8 mouse cellular contexts compared by ENCODE assay signal in genomic region chr9:20951441-20951840, GRCm38 (mm10). TPM values are rescaled to one million over a fixed set of nuclear protein-coding genes. Genes with fewer than 3 reads are reported as not detected.
DNase-seq lines count a peak whose midpoint lies in the region; ATAC-seq and TF ChIP-seq lines count a peak whose summit lies in the region.

No protein-coding gene starts in this region.

- no peaks in the 10 kb centered on the region for H3K27me3 ChIP-seq in embryonic facial prominence, embryonic 11.5 days (ENCODE audit: control insufficient read depth, insufficient read depth, low read length)
- 0 out of 2 replicates have a peak, but pooled peaks cover 3% of the 10 kb centered on the region for H3K27me3 ChIP-seq in hindbrain, embryonic 13.5 days
- H3K27me3 ChIP-seq in liver, adult 2 months (ENCODE audit: control insufficient read depth, insufficient read depth, low read length): no peaks in the 10 kb centered on the region
- no peaks in the 10 kb centered on the region for H3K27me3 ChIP-seq in neural tube, embryonic 11.5 days (ENCODE audit: control insufficient read depth, insufficient read depth, low read length)

- H3K9me3 ChIP-seq in embryonic facial prominence, embryonic 11.5 days (replicated peaks; ENCODE audit: control insufficient read depth, low read length): no peaks in the 10 kb centered on the region
- H3K9me3 ChIP-seq in hindbrain, embryonic 13.5 days: no peaks in the 10 kb centered on the region
- no peaks in the 10 kb centered on the region for H3K9me3 ChIP-seq in neural tube, embryonic 11.5 days (ENCODE audit: control insufficient read depth, low read length)

- peak overlapping the region; percentile 91 for H3K9ac ChIP-seq in embryonic facial prominence, embryonic 11.5 days (replicated peaks; ENCODE audit: low read length)
- peak overlapping the region; percentile 89 for H3K9ac ChIP-seq in hindbrain, embryonic 13.5 days
- H3K9ac ChIP-seq in liver, adult 2 months (ENCODE audit: low read depth, low read length): peak overlapping the region; percentile 12
- peak overlapping the region; percentile 67 for H3K9ac ChIP-seq in neural tube, embryonic 11.5 days (ENCODE audit: low read length)

- DNase-seq in gastrocnemius, adult 2 months: peak; percentile 37
- no peak for DNase-seq in gastrocnemius, adult 8-10 months (ENCODE audit: low spot score in 2 of 2)
- peak; percentile 53 for DNase-seq in ZHBTc4 (ENCODE audit: low read depth, low spot score)
- peak; percentile 52 for DNase-seq in embryonic facial prominence, embryonic 11.5 days (ENCODE audit: low spot score)
- DNase-seq in liver, adult 2 months (ENCODE audit: extremely low read depth, low read depth, low spot score): no peak
- DNase-seq in neural tube, embryonic 11.5 days (ENCODE audit: low spot score): no peak
- no peak for DNase-seq in gastrocnemius, postnatal 10 days

- intact Hi-C loops in gastrocnemius, adult 2 months (cut with DNase I): no loop called here

- TF ChIP-seq POLR2A in liver, adult 2 months (IDR thresholded peaks at IDR 0.05; ENCODE audit: extremely low read depth, insufficient read depth, low read length): no peak

- H3K4me3 ChIP-seq in gastrocnemius, adult 2 months: peak overlapping the region; percentile 71
- H3K4me3 ChIP-seq in embryonic facial prominence, embryonic 11.5 days (ENCODE audit: low read depth, low read length): peak overlapping the region; percentile 92
- H3K4me3 ChIP-seq in hindbrain, embryonic 13.5 days: peak overlapping the region; percentile 84
- no peak overlapping the region; the same call in 1 of the 2 replicates for H3K4me3 ChIP-seq in liver, adult 2 months (ENCODE audit: insufficient read depth, low read depth, low read length)
- H3K4me3 ChIP-seq in neural tube, embryonic 11.5 days (ENCODE audit: low read depth, low read length): peak overlapping the region; percentile 69

- peak overlapping the region; percentile 54 for H3K27ac ChIP-seq in gastrocnemius, adult 2 months
- peak overlapping the region; percentile 88; the same call in 1 of the 2 replicates for H3K27ac ChIP-seq in embryonic facial prominence, embryonic 11.5 days (replicated peaks; ENCODE audit: low read depth, low read length)
- H3K27ac ChIP-seq in hindbrain, embryonic 13.5 days: peak overlapping the region; percentile 94; the same call in 1 of the 2 replicates
- no peak overlapping the region for H3K27ac ChIP-seq in liver, adult 2 months (replicated peaks; ENCODE audit: insufficient read depth, low read depth, low read length)
- no peak overlapping the region for H3K27ac ChIP-seq in neural tube, embryonic 11.5 days (ENCODE audit: low read depth, low read length)

- no peak for ATAC-seq in embryonic facial prominence, embryonic 11.5 days (replicated peaks; ENCODE audit: insufficient number of reproducible peaks, low FRiP score, low TSS enrichment, low read depth)
- ATAC-seq in hindbrain, embryonic 13.5 days (ENCODE audit: low FRiP score): no peak
- no peak for ATAC-seq in neural tube, embryonic 11.5 days (ENCODE audit: insufficient read depth, low FRiP score, low TSS enrichment)

- no peak for TF ChIP-seq CTCF in gastrocnemius, adult 2 months (IDR thresholded peaks at IDR 0.05)
- TF ChIP-seq CTCF in liver, adult 2 months (IDR thresholded peaks at IDR 0.05; ENCODE audit: low read depth, low read length): no peak

- H3K79me2 ChIP-seq in liver, adult 2 months (ENCODE audit: control insufficient read depth, insufficient read depth, low read length): peaks cover 29% of the 10 kb centered on the region; the same call in 1 of the 2 replicates

- peaks cover 4% of the 10 kb centered on the region; the same call in 1 of the 2 replicates for H3K4me1 ChIP-seq in embryonic facial prominence, embryonic 11.5 days (ENCODE audit: control insufficient read depth, insufficient read depth, low read length)
- H3K4me1 ChIP-seq in hindbrain, embryonic 13.5 days (replicated peaks): peaks cover 20% of the 10 kb centered on the region
- H3K4me1 ChIP-seq in liver, adult 2 months (ENCODE audit: control insufficient read depth, insufficient read depth, low read length): peaks cover 3% of the 10 kb centered on the region; the same call in 1 of the 2 replicates
- 0 out of 2 replicates have a peak, but pooled peaks cover 6% of the 10 kb centered on the region for H3K4me1 ChIP-seq in neural tube, embryonic 11.5 days (ENCODE audit: control insufficient read depth, insufficient read depth, low read length)

- 15% methylated on average over 14 of the region's 14 CpGs for WGBS in embryonic facial prominence, embryonic 11.5 days
- WGBS in hindbrain, embryonic 13.5 days: 19% methylated on average over 14 of the region's 14 CpGs
- WGBS in liver, adult 2 months: 22% methylated on average over 14 of the region's 14 CpGs
- WGBS in neural tube, embryonic 11.5 days: 21% methylated on average over 14 of the region's 14 CpGs

- peak overlapping the region; percentile 84 for H3K4me2 ChIP-seq in embryonic facial prominence, embryonic 11.5 days (ENCODE audit: low read depth, low read length)
- H3K4me2 ChIP-seq in hindbrain, embryonic 13.5 days: peak overlapping the region; percentile 90
- H3K4me2 ChIP-seq in neural tube, embryonic 11.5 days (ENCODE audit: low read depth): peak overlapping the region; percentile 85

- H3K36me3 ChIP-seq in embryonic facial prominence, embryonic 11.5 days (replicated peaks; ENCODE audit: control insufficient read depth, insufficient read depth, low read depth, low read length): no peaks in the 10 kb centered on the region
- H3K36me3 ChIP-seq in hindbrain, embryonic 13.5 days: 0 out of 2 replicates have a peak, but pooled peaks cover 4% of the 10 kb centered on the region
- H3K36me3 ChIP-seq in liver, adult 2 months (ENCODE audit: control insufficient read depth, insufficient read depth, low read length): no peaks in the 10 kb centered on the region
- no peaks in the 10 kb centered on the region for H3K36me3 ChIP-seq in neural tube, embryonic 11.5 days (ENCODE audit: control insufficient read depth, insufficient read depth, low read length)

RNA-seq across cellular contexts. Expression of gene Dnmt1, which starts 8.2 kb away (rescaled TPM):
- total RNA-seq in gastrocnemius, adult 2 months (2021): 1 to 10 TPM; 5.2 to 7.9 TPM
- 1 to 10 TPM; 5.5 to 6.0 (median 5.8) TPM for total RNA-seq in gastrocnemius, adult 8-10 months (2022)
- polyA plus RNA-seq in embryonic facial prominence, embryonic 11.5 days (2014; fragmentation: Nextera tagmentation; extraction: Ambion mirVana): 82.0 and 88.1 TPM in 2 replicates
- polyA plus RNA-seq in hindbrain, embryonic 13.5 days (2015; fragmentation: Nextera tagmentation; extraction: Ambion mirVana): 65.1 and 65.8 TPM in 2 replicates
- 5.3 and 6.6 TPM in 2 replicates for total RNA-seq in liver, adult 2 months (2014; rRNA removed)
- 4.4 and 5.5 TPM in 2 replicates for polyA plus RNA-seq in liver, adult 2 months (2012; rRNA removed)
- polyA plus RNA-seq in neural tube, embryonic 11.5 days (2014; fragmentation: Nextera tagmentation; extraction: Ambion mirVana): 70.3 and 72.7 TPM in 2 replicates
- total RNA-seq in gastrocnemius, postnatal 10 days (2021): 10 to 100 TPM; 18.4 to 25.7 TPM

RNA-seq across cellular contexts. Expression of gene S1pr2, which starts 25.1 kb away (rescaled TPM):
- total RNA-seq in gastrocnemius, adult 2 months (2021): 1 to 10 TPM; 2.0 to 2.3 TPM
- total RNA-seq in gastrocnemius, adult 8-10 months (2022): 1 to 10 TPM in 1 of 4 experiments, under 1 TPM in 3; 0.46 to 1.1 (median 0.74) TPM
- polyA plus RNA-seq in embryonic facial prominence, embryonic 11.5 days (2014; fragmentation: Nextera tagmentation; extraction: Ambion mirVana): 37.5 and 43.6 TPM in 2 replicates
- polyA plus RNA-seq in hindbrain, embryonic 13.5 days (2015; fragmentation: Nextera tagmentation; extraction: Ambion mirVana): 11.0 and 14.3 TPM in 2 replicates
- 1.2 and 2.1 TPM in 2 replicates for total RNA-seq in liver, adult 2 months (2014; rRNA removed)
- 2.9 and 3.9 TPM in 2 replicates for polyA plus RNA-seq in liver, adult 2 months (2012; rRNA removed)
- 24.8 and 28.5 TPM in 2 replicates for polyA plus RNA-seq in neural tube, embryonic 11.5 days (2014; fragmentation: Nextera tagmentation; extraction: Ambion mirVana)
- 10 to 100 TPM in 1 of 2 experiments, 1 to 10 TPM in 1; 8.9 to 11.1 TPM for total RNA-seq in gastrocnemius, postnatal 10 days (2021)

RNA-seq across cellular contexts. Expression of gene Mrpl4, which starts 51.1 kb away (rescaled TPM):
- total RNA-seq in gastrocnemius, adult 2 months (2021): 10 to 100 TPM; 51.8 to 70.0 TPM
- 10 to 100 TPM; 53.7 to 58.9 (median 55.7) TPM for total RNA-seq in gastrocnemius, adult 8-10 months (2022)
- polyA plus RNA-seq in embryonic facial prominence, embryonic 11.5 days (2014; fragmentation: Nextera tagmentation; extraction: Ambion mirVana): 139 and 147 TPM in 2 replicates
- 98.2 and 104 TPM in 2 replicates for polyA plus RNA-seq in hindbrain, embryonic 13.5 days (2015; fragmentation: Nextera tagmentation; extraction: Ambion mirVana)
- 16.0 and 21.9 TPM in 2 replicates for total RNA-seq in liver, adult 2 months (2014; rRNA removed)
- 72.4 and 79.8 TPM in 2 replicates for polyA plus RNA-seq in liver, adult 2 months (2012; rRNA removed)
- 131 and 135 TPM in 2 replicates for polyA plus RNA-seq in neural tube, embryonic 11.5 days (2014; fragmentation: Nextera tagmentation; extraction: Ambion mirVana)
- total RNA-seq in gastrocnemius, postnatal 10 days (2021): 10 to 100 TPM; 48.4 to 49.1 TPM

RNA-seq across cellular contexts. Expression of gene Eif3g, which starts 53.0 kb away (rescaled TPM):
- 100 to 1,000 TPM in 1 of 2 experiments, 10 to 100 TPM in 1; 97.0 to 102 TPM for total RNA-seq in gastrocnemius, adult 2 months (2021)
- 100 to 1,000 TPM in 3 of 4 experiments, 10 to 100 TPM in 1; 95.7 to 105 (median 102) TPM for total RNA-seq in gastrocnemius, adult 8-10 months (2022)
- polyA plus RNA-seq in embryonic facial prominence, embryonic 11.5 days (2014; fragmentation: Nextera tagmentation; extraction: Ambion mirVana): 352 TPM in 2 replicates
- polyA plus RNA-seq in hindbrain, embryonic 13.5 days (2015; fragmentation: Nextera tagmentation; extraction: Ambion mirVana): 252 and 265 TPM in 2 replicates
- total RNA-seq in liver, adult 2 months (2014; rRNA removed): 51.7 and 60.4 TPM in 2 replicates
- polyA plus RNA-seq in liver, adult 2 months (2012; rRNA removed): 91.8 and 98.3 TPM in 2 replicates
- 352 and 373 TPM in 2 replicates for polyA plus RNA-seq in neural tube, embryonic 11.5 days (2014; fragmentation: Nextera tagmentation; extraction: Ambion mirVana)
- 100 to 1,000 TPM; 131 to 133 TPM for total RNA-seq in gastrocnemius, postnatal 10 days (2021)

Comparison
In these comparisons a context has a peak if more than half of its experiments do, and no peak if none do; other contexts are left out.
1. DNase-seq: peak in gastrocnemius, adult 2 months (single experiment), ZHBTc4 (single experiment) and embryonic facial prominence, embryonic 11.5 days (single experiment); none in gastrocnemius, adult 8-10 months (0 of 2), liver, adult 2 months (single experiment), neural tube, embryonic 11.5 days (single experiment) and gastrocnemius, postnatal 10 days (single experiment).
2. H3K27ac ChIP-seq: peak in gastrocnemius, adult 2 months (single experiment), embryonic facial prominence, embryonic 11.5 days (single experiment) and hindbrain, embryonic 13.5 days (single experiment); none in liver, adult 2 months (single experiment) and neural tube, embryonic 11.5 days (single experiment).
3. H3K9ac ChIP-seq: peak in every context shown above with its lines; median percentile 91 in embryonic facial prominence, embryonic 11.5 days; 89 in hindbrain, embryonic 13.5 days; 67 in neural tube, embryonic 11.5 days; 12 in liver, adult 2 months.
4. Peak in every context shown above with its lines, with median percentiles within 50 percentile points of each other: H3K4me2 ChIP-seq.